Mouse (Mus musculus) midbrain, embryonic 16.5 days (tissue): ENCODE results near the gene Adra2b. TPM values are rescaled to one million over a fixed set of nuclear protein-coding genes. Genes with fewer than 3 reads are reported as not detected.

ENCODE experiments used
- ATAC-seq: fragments of 200-750 bp; cut with Nextera tagmentation; 2 replicates; pipeline ENCODE4 v1.8.0; 2017; ENCODE audit warnings: moderate TSS enrichment
- H3K27ac ChIP-seq: fragments of 300-500 bp; sonication (generic); 2 replicates; pipeline ENCODE4 v1.5.1; 2014; ENCODE audit warnings: mild to moderate bottlenecking, low read length, mixed read lengths
- H3K27me3 ChIP-seq: fragments of 300-500 bp; sonication (generic); 2 replicates; pipeline ENCODE4 v1.6.1; 2014; ENCODE audit warnings: low read depth, low read length, mixed read lengths; ENCODE audit not compliant: control insufficient read depth, insufficient read depth
- H3K36me3 ChIP-seq: fragments of 300-500 bp; sonication (generic); 2 replicates; pipeline ENCODE4 v1.6.1; 2014; ENCODE audit warnings: mild to moderate bottlenecking, low read length, moderate library complexity, mixed read lengths; ENCODE audit not compliant: control insufficient read depth, insufficient read depth
- H3K4me1 ChIP-seq: fragments of 300-500 bp; sonication (generic); 2 replicates; pipeline ENCODE4 v1.6.1; 2014; ENCODE audit warnings: mild to moderate bottlenecking, low read length, mixed read lengths; ENCODE audit not compliant: control insufficient read depth, insufficient read depth
- H3K4me2 ChIP-seq: fragments of 300-500 bp; sonication (generic); 2 replicates; pipeline ENCODE4 v1.6.1; 2014; ENCODE audit warnings: mild to moderate bottlenecking, low read length, mixed read lengths
- H3K4me3 ChIP-seq: fragments of 300-500 bp; sonication (generic); 2 replicates; pipeline ENCODE4 v1.5.1; 2014; ENCODE audit warnings: low read depth, mild to moderate bottlenecking, low read length, moderate library complexity, mixed read lengths
- H3K9ac ChIP-seq: fragments of 300-500 bp; sonication (generic); 2 replicates; pipeline ENCODE4 v1.6.1; 2014; ENCODE audit warnings: low read depth, low read length, mixed read lengths
- H3K9me3 ChIP-seq: fragments of 300-500 bp; sonication (generic); replicated peaks from 2 replicates; pipeline ENCODE4 v1.6.1; 2014; ENCODE audit warnings: mild to moderate bottlenecking, low read length, mixed read lengths; ENCODE audit not compliant: control insufficient read depth, poor library complexity, severe bottlenecking
- WGBS: fragments of 180-500 bp; shearing (Covaris S2); extraction: QIAGEN DNeasy Blood & Tissue Kit; methylation state at CpG from one replicate; pipeline ENCODE4 v1.1.7; 2014; 5-methylcytosine and 5-hydroxymethylcytosine counted together
- polyA plus RNA-seq: library from polyadenylated mRNA; unstranded; fragments of >200 nt; fragmentation: Nextera tagmentation; extraction: Ambion mirVana; gene quantifications from 2 replicates; pipeline ENCODE4 v1.2.1, GENCODE M21; 2015

Gene Adra2b
- polyA plus RNA-seq, 1 experiment from 2014 or later = 0.20 TPM

DNA sequence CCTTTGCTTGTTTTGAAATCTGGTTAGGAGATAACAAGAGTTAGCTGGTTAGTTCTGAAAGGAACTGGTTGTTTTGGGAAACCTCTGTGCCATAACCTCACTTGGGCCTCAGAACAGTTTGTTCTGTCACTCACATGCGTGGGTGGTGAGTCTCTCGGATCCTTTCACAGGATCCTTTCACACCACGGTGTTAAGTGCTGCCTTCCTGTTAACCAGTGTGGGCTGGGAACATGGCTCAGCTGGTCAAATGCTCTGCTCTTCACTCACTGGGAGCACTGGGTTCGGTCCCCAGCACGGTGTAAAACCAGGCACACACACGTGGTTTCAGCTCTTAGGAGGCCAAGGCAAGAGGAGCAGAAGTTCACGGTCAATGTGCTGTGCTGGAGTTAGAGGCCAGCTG lies 38.6 kb upstream of the Adra2b start:
- no peak overlapping the region for H3K4me2 ChIP-seq
- 82% methylated on average over 7 of the region's 7 CpGs for WGBS
- H3K9me3 ChIP-seq = no peaks in the 10 kb centered on the region
- no peaks in the 10 kb centered on the region for H3K4me1 ChIP-seq
- no peak overlapping the region for H3K9ac ChIP-seq
- H3K4me3 ChIP-seq = no peak overlapping the region
- no peaks in the 10 kb centered on the region for H3K27me3 ChIP-seq
- no peak for ATAC-seq
- no peaks in the 10 kb centered on the region for H3K36me3 ChIP-seq
- H3K27ac ChIP-seq = no peak overlapping the region

GRCm38 (mm10) chr2:127328090-127328851 lies 34.7 kb upstream of the Adra2b start:
- 69% methylated on average over 12 of the region's 12 CpGs for WGBS
- no peak overlapping the region for H3K27ac ChIP-seq

DNA sequence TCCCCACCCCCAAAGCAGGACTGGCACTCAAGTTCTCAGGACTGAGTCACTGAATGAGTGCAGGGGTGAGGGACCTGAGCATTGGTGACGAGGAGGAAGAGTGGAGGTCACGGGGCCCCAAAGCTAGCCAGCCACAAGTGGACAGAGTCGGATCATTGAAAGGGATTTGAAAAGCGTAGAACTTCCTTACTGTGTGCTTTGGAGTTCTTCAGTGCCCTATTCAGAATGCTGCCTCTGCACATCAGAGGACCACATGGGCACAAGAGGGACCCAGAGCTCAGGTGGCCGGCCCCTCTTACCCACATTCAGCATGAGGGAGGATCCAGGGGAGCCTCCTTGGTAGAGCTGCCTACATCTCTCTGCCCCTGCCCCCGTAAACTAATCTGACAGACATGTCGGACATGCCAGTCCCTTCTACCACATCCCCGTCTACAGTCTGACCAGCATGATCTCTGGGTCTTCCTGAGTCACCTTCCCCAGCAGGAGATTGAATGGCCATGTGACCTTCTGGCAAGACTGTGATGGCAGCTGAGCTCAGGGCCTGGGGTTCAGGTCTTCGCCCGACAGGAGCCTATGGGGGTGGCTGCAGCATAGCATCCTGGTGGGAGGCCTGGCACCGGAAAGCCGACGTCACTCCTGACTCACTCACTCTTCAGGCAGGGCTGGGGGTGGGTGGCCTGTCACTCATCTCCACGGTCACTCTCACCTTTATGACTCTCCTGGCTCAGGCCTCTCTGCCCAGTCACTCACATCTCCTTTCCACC lies 30.0 kb upstream of the Adra2b start:
- Histone ChIP-seq H3K9me3 (no peaks in the 10 kb centered on the region), H3K36me3 (no peaks in the 10 kb centered on the region), H3K27me3 (peaks cover 16% of the 10 kb centered on the region), H3K4me2 (no peak overlapping the region), H3K27ac (no peak overlapping the region), H3K9ac (no peak overlapping the region), H3K4me3 (no peak overlapping the region), H3K4me1 (peaks cover 6% of the 10 kb centered on the region; the same call in 1 of the 2 replicates)
- 78% methylated on average over 14 of the region's 14 CpGs for WGBS
- no peak for ATAC-seq

More at GRCm38 (mm10) chr2:127328090-127328851, 34.7 kb upstream of the Adra2b start:
- Histone ChIP-seq H3K9ac (no peak overlapping the region), H3K4me3 (no peak overlapping the region), H3K27me3 (no peaks in the 10 kb centered on the region), H3K9me3 (no peaks in the 10 kb centered on the region), H3K4me1 (no peaks in the 10 kb centered on the region), H3K4me2 (no peak overlapping the region), H3K36me3 (no peaks in the 10 kb centered on the region)
- ATAC-seq = no peak

- WGBS = 72% methylated on average over 5 of the region's 5 CpGs
Measured at GRCm38 (mm10) chr2:127333945-127334603, 28.9 kb upstream of the Adra2b start.

DNA sequence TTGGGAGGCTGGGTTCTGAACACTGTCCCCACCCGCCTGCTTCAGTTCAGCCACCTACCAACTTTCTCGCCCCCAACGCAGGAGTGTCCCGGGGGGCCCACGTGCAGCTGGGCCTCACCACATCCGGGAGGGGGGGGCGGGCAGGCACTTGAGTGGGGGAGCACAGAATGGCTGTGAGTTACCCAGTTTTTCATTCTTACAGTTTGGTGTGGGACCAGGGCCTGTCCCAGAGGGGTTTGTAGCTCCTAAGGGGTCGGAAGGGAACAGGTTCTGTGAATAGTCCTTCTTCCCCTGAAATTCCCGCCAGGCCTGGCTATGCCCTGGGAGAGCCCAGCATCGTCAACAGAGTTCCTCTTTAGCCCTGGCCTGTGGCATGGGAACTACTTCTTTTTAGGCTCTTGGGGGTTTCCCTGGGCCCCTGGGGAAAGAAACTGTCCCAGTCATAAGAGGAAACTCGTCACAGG lies 27.9 kb upstream of the Adra2b start:
- Histone ChIP-seq H3K36me3 (no peaks in the 10 kb centered on the region), H3K4me1 (peaks cover 6% of the 10 kb centered on the region; the same call in 1 of the 2 replicates), H3K4me3 (no peak overlapping the region), H3K27me3 (peaks cover 16% of the 10 kb centered on the region), H3K9me3 (no peaks in the 10 kb centered on the region), H3K4me2 (no peak overlapping the region), H3K27ac (no peak overlapping the region), H3K9ac (no peak overlapping the region)
- 50% methylated on average over 11 of the region's 11 CpGs for WGBS
- ATAC-seq = no peak

More at GRCm38 (mm10) chr2:127333945-127334603, 28.9 kb upstream of the Adra2b start:
- H3K9me3 ChIP-seq = no peaks in the 10 kb centered on the region
- H3K4me3 ChIP-seq = no peak overlapping the region
- peaks cover 6% of the 10 kb centered on the region; the same call in 1 of the 2 replicates for H3K4me1 ChIP-seq
- no peak overlapping the region for H3K9ac ChIP-seq
- H3K36me3 ChIP-seq = no peaks in the 10 kb centered on the region
- no peak for ATAC-seq
- H3K27me3 ChIP-seq = peaks cover 16% of the 10 kb centered on the region
- H3K27ac ChIP-seq = no peak overlapping the region
- H3K4me2 ChIP-seq = no peak overlapping the region

DNA sequence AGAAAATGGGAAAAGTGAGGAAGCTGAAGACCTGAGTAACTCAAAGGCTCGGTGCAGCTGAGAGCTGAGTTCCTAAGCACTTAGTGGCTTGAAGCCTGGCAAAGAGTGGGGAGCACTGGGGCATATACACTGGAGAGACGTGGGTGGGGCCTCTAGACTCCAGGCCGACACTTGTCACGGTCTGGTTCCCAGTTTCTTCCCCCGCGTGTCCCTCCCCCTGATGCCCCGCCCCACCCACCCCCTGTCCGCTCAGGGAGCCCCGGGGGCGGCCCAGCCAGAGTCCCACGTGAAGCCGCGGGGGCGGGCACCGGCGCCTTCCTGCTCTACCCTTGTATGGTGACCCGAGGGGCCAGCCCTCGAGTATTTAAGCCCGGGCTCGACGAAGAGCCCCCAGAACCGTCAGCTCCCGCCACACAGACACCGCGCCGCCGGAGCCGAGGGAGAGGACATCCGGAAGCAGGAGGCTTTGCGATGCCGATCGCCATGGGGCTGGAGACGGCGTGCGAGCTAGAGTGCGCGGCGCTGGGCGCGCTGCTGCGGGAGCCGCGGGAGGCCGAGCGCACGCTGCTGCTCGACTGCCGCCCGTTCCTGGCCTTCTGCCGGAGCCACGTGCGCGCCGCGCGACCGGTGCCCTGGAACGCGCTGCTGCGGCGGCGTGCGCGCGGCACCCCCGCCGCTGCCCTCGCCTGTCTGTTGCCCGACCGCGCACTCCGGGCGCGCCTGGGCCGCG lies 27.1 kb upstream of the Adra2b start, which contains the start of gene Dusp2:
Gene Dusp2 (plus strand): TSS at position 393 of the 730 bp plus-strand sequence.
- ATAC-seq = peak; percentile 84
- Histone ChIP-seq H3K9ac (peak within 1 kb of the TSS; percentile 64), H3K27me3 (peaks cover 16% of the 10 kb centered on the region), H3K36me3 (no peaks in the 10 kb centered on the region), H3K4me3 (peak within 1 kb of the TSS; percentile 56), H3K4me1 (peaks cover 6% of the 10 kb centered on the region; the same call in 1 of the 2 replicates), H3K9me3 (no peaks in the 10 kb centered on the region), H3K4me2 (peak within 1 kb of the TSS; percentile 93), H3K27ac (no peak within 1 kb of the TSS; the same call in 1 of the 2 replicates)
- WGBS = under 1% methylated on average over 68 of the region's 76 CpGs

DNA sequence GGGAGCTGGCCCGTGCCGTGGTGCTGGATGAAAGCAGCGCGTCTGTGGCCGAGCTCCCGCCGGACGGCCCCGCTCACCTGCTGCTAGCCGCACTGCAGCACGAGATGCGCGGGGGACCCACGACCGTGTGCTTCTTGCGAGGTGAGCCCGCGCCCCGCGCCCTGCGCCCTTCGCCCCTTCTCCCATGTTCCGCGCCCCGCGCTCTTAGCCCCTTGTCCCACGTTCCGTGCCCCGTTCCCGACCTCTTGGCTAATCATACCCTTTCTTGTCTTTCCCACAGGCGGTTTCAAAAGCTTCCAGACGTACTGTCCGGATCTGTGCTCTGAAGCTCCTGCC lies 26.5 kb upstream of the Adra2b start:
- whole genome bisulfite sequencing = 3% methylated on average over 26 of the region's 33 CpGs
- peak overlapping the region; percentile 93 for H3K4me2 ChIP-seq
- H3K36me3 ChIP-seq = no peaks in the 10 kb centered on the region
- H3K9me3 ChIP-seq = no peaks in the 10 kb centered on the region
- H3K27me3 ChIP-seq = peaks cover 16% of the 10 kb centered on the region
- no peak overlapping the region; the same call in 1 of the 2 replicates for H3K27ac ChIP-seq
- H3K4me1 ChIP-seq = peaks cover 6% of the 10 kb centered on the region; the same call in 1 of the 2 replicates
- no peak for ATAC-seq
- H3K9ac ChIP-seq = peak overlapping the region; percentile 64
- H3K4me3 ChIP-seq = peak overlapping the region; percentile 56

DNA sequence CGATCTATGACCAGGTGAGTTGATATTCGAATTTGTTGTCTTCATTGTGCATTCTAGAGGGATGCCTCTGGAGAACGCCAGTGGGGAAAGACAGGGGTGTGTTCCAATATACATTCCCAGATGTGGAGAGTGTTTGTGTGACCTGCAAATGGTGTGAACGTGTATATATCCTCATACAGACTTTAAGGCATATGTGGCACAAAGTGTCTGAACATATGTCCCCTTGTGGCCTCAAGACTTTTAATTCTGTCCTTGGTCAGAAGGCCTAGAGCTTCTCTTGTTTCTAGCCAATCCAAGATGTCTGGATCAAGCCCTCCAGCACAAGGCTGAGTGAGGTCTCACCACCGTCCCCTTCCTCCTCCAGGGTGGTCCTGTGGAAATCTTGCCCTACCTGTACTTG lies 26.1 kb upstream of the Adra2b start:
- ATAC-seq = no peak
- Histone ChIP-seq H3K4me2 (peak overlapping the region; percentile 93), H3K9ac (peak overlapping the region; percentile 64), H3K4me1 (peaks cover 6% of the 10 kb centered on the region; the same call in 1 of the 2 replicates), H3K27ac (no peak overlapping the region), H3K36me3 (no peaks in the 10 kb centered on the region), H3K27me3 (peaks cover 18% of the 10 kb centered on the region), H3K9me3 (no peaks in the 10 kb centered on the region), H3K4me3 (peak overlapping the region; percentile 56)
- WGBS = 47% methylated on average over 5 of the region's 5 CpGs
